Mouse (Mus musculus): Measurements from ENCODE around the gene Clcn2.

DNA sequence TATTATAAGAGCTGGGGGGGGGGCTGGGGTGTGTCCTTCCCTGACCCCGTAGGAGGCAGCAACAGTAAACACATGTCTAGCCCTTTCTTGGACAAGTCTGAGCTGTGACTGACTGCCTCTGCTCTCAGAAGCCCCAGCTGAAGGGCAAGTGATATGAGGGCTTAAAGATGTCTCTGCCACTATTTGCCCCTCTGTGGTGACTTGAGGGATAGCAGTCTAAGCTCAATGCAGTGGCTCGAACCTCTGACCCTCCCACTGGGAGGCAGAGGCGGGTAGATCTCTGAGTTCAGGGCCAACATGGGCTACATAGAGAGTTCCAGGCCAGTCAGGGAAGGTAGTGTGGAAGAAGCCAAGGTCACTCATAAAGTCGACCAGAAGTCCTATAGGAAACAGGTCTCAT, 6.7 kb downstream of the Clcn2 start:
- TF ChIP-seq POLR2A (IDR thresholded peaks at IDR 0.05; ENCODE audit: control insufficient read depth, low read depth, low read length) = no peak
- no peak for TF ChIP-seq CTCF (IDR thresholded peaks at IDR 0.05; ENCODE audit: control insufficient read depth, insufficient read depth, insufficient replicate concordance, low read depth, low read length)
